Mouse (Mus musculus): ENCODE measurements around the gene Erap1. TPM values are rescaled to one million over a fixed set of nuclear protein-coding genes. Genes with fewer than 3 reads are reported as not detected.

Erap1 gene
- total RNA-seq, 2 experiments from 2014 or later, result 9.5 to 12.9 TPM

Other genes with a start within 250 kb of the Erap1 start
- gene Zfp72, start 248.7 kb upstream of the Erap1 start, total RNA-seq (2021), result 1 to 10 TPM; 4.1 to 4.5 TPM
- 100 to 1,000 TPM; 184 to 192 TPM for gene Ftl1-ps1, start 239.9 kb upstream of the Erap1 start, total RNA-seq (2021)
- 1 to 10 TPM; 7.0 to 7.1 TPM for gene Zfp825, start 145.6 kb upstream of the Erap1 start, total RNA-seq (2021)
- 1 to 10 TPM; 5.6 to 6.8 TPM for gene Cast, start 169.2 kb downstream of the Erap1 start, total RNA-seq (2021)

Data from left cerebral cortex, postnatal 25 days (tissue).